Comparison of ENCODE assay signal across 16 mouse cellular contexts in genomic region chr3:100014110-100014509, GRCm38 (mm10).
"Had no signal": no experiment of that assay in that cellular context is flagged by ENCODE, and none has a peak within 500 bp of the region (broad histone marks: within the 10 kb centered on the region; RNA-seq: fewer than 3 reads in every experiment).

No protein-coding gene starts in this region.

- H3K9me3 ChIP-seq: neural tube, embryonic 13.5 days; neural tube, embryonic 15.5 days; stomach, embryonic 15.5 days had no signal

- H3K4me2 ChIP-seq: neural tube, embryonic 13.5 days; neural tube, embryonic 15.5 days; stomach, embryonic 15.5 days had no signal

- H3K4me3 ChIP-seq: neural tube, embryonic 13.5 days; neural tube, embryonic 15.5 days; stomach, embryonic 15.5 days had no signal

- H3K4me1 ChIP-seq: neural tube, embryonic 13.5 days; neural tube, embryonic 15.5 days; stomach, embryonic 15.5 days had no signal

- H3K36me3 ChIP-seq: neural tube, embryonic 13.5 days; neural tube, embryonic 15.5 days; stomach, embryonic 15.5 days had no signal

- DNase-seq: retina, postnatal 1 day; right cerebral cortex, adult 18-20 months; right cerebral cortex, postnatal 14 days; right cerebral cortex, postnatal 25 days; right cerebral cortex, postnatal 4 days; spleen, adult 18-20 months; thymus, adult 18-20 months; thymus, adult 2 months; thymus, postnatal 14 days; thymus, postnatal 25 days; thymus, postnatal 36 days; thymus, postnatal 4 days had no signal

- H3K27ac ChIP-seq: neural tube, embryonic 13.5 days; neural tube, embryonic 15.5 days; stomach, embryonic 15.5 days; stomach, postnatal 0 days had no signal

- H3K27me3 ChIP-seq: neural tube, embryonic 13.5 days; neural tube, embryonic 15.5 days; stomach, embryonic 15.5 days had no signal

- H3K9ac ChIP-seq: neural tube, embryonic 13.5 days; neural tube, embryonic 15.5 days; stomach, embryonic 15.5 days had no signal
